In the genomic region with DNA sequence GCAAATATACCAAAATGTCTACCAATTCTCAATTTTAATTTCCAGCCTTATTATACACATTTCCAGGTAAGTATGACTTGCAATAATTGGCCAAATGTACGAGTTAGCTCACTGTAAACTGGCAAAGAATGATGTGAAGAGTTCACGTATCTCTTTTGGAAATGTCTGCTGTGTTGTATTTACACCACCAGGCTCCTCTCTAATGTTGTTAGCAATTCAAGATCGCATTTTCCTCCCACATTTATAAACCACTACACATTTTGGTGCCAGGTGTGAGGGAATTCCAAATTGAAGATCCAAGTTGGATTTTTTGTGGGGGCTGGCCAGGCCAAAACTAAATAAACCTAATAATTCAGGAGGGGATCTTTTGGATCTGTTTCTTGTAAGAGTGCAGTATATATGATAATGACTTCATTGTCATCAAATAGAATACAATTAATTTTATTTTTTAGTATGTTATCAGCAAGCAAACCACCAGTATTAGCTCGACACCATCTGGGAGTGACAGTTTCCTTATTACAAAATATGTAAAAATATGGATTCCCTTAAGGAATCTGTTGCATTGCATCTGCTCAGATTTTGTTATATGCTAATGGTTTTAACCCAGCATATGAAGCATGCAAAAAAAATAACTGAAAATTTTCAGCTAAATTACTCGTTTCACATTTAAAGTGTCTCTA, we compare ENCODE assay signal across 20 mouse cellular contexts.
A peak's percentile ranks its signal among the peaks of the same experiment; 100 is the strongest.
DNase-seq lines count a peak whose midpoint lies in the region; ATAC-seq and TF ChIP-seq lines count a peak whose summit lies in the region.
"Had no signal": no experiment of that assay in that cellular context is flagged by ENCODE, and none has a peak within 500 bp of the region (broad histone marks: within the 10 kb centered on the region; RNA-seq: fewer than 3 reads in every experiment).

No protein-coding gene starts in this region.

- H3K27ac ChIP-seq in forebrain, embryonic 13.5 days: no peak overlapping the region
- no peak overlapping the region for H3K27ac ChIP-seq in forebrain, embryonic 12.5 days
- H3K27ac ChIP-seq in layer of hippocampus, adult 2 months: no peak overlapping the region
- H3K27ac ChIP-seq in midbrain, embryonic 16.5 days (ENCODE audit: low read length): no peak overlapping the region
- no peak overlapping the region for H3K27ac ChIP-seq in midbrain, embryonic 15.5 days
- H3K27ac ChIP-seq in forebrain, postnatal 0 days (ENCODE audit: low read depth, low read length): no peak overlapping the region; the same call in 1 of the 2 replicates
- H3K27ac ChIP-seq: embryonic facial prominence, embryonic 10.5 days; gastrocnemius, adult 2 months; heart, embryonic 13.5 days; hindbrain, embryonic 12.5 days; hindbrain, postnatal 0 days had no signal

- no peak overlapping the region for H3K4me3 ChIP-seq in forebrain, embryonic 13.5 days
- no peak overlapping the region for H3K4me3 ChIP-seq in forebrain, embryonic 12.5 days (replicated peaks)
- no peak overlapping the region for H3K4me3 ChIP-seq in layer of hippocampus, adult 2 months
- H3K4me3 ChIP-seq in midbrain, embryonic 16.5 days (ENCODE audit: low read depth, low read length): no peak overlapping the region
- H3K4me3 ChIP-seq in midbrain, embryonic 15.5 days: no peak overlapping the region
- no peak overlapping the region for H3K4me3 ChIP-seq in forebrain, postnatal 0 days (ENCODE audit: low read depth, low read length)
- H3K4me3 ChIP-seq: embryonic facial prominence, embryonic 10.5 days; gastrocnemius, adult 2 months; heart, embryonic 13.5 days; hindbrain, embryonic 12.5 days had no signal

- no peak overlapping the region for H3K4me2 ChIP-seq in forebrain, embryonic 13.5 days
- H3K4me2 ChIP-seq in forebrain, embryonic 12.5 days: no peak overlapping the region
- H3K4me2 ChIP-seq in midbrain, embryonic 16.5 days (ENCODE audit: low read length): no peak overlapping the region
- no peak overlapping the region for H3K4me2 ChIP-seq in midbrain, embryonic 15.5 days
- no peak overlapping the region for H3K4me2 ChIP-seq in forebrain, postnatal 0 days (ENCODE audit: low read depth)
- H3K4me2 ChIP-seq: heart, embryonic 13.5 days; hindbrain, embryonic 12.5 days had no signal

- peak; percentile 22; the same call in 1 of the 2 replicates for TF ChIP-seq CTCF in layer of hippocampus, adult 2 months (conservative IDR thresholded peaks at IDR 0.05)
- peak; percentile 20; the same call in 1 of the 2 replicates for TF ChIP-seq CTCF in forebrain, postnatal 0 days (IDR thresholded peaks at IDR 0.05; ENCODE audit: low read depth)

- DNase-seq in layer of hippocampus, adult 2 months (ENCODE audit: low spot score in 2 of 2): peak; percentile 9 to 29
- DNase-seq in layer of hippocampus, postnatal 25 days (ENCODE audit: extremely low spot score in 1 of 2, low spot score in 1 of 2): no peak
- DNase-seq in forebrain, postnatal 0 days: peak; percentile 73
- DNase-seq in frontal cortex, postnatal 14 days (ENCODE audit: low spot score in 2 of 2): no peak
- DNase-seq: adrenal gland, postnatal 10 days; B cell, adult 2 months; cerebellum, adult 2 months; gastrocnemius, adult 2 months; gastrocnemius, postnatal 25 days; heart, postnatal 36 days had no signal

- ATAC-seq in forebrain, embryonic 13.5 days: peak; percentile 81
- no peak for ATAC-seq in forebrain, embryonic 12.5 days (ENCODE audit: low FRiP score)
- ATAC-seq in midbrain, embryonic 16.5 days: peak; percentile 21; the same call in 1 of the 2 replicates
- no peak for ATAC-seq in midbrain, embryonic 15.5 days (replicated peaks)
- ATAC-seq in forebrain, postnatal 0 days: peak; percentile 88
- ATAC-seq: CD4-positive, CD25-positive, alpha-beta regulatory T cell, adult 4 months; hindbrain, postnatal 0 days had no signal

- H3K9me3 ChIP-seq in forebrain, embryonic 13.5 days (replicated peaks): no peaks in the 10 kb centered on the region
- no peaks in the 10 kb centered on the region for H3K9me3 ChIP-seq in forebrain, embryonic 12.5 days
- no peaks in the 10 kb centered on the region for H3K9me3 ChIP-seq in midbrain, embryonic 16.5 days (replicated peaks; ENCODE audit: control insufficient read depth, low read length, poor library complexity, severe bottlenecking)
- H3K9me3 ChIP-seq in midbrain, embryonic 15.5 days: no peaks in the 10 kb centered on the region
- no peaks in the 10 kb centered on the region for H3K9me3 ChIP-seq in forebrain, postnatal 0 days (ENCODE audit: low read length)
- H3K9me3 ChIP-seq: embryonic facial prominence, embryonic 10.5 days; G1E; heart, embryonic 13.5 days; hindbrain, embryonic 12.5 days had no signal

- WGBS in forebrain, embryonic 13.5 days: 71% methylated on average over 5 of the region's 5 CpGs
- WGBS in forebrain, embryonic 12.5 days: 78% methylated on average over 5 of the region's 5 CpGs
- 66% methylated on average over 5 of the region's 5 CpGs for WGBS in midbrain, embryonic 16.5 days
- 63% methylated on average over 5 of the region's 5 CpGs for WGBS in midbrain, embryonic 15.5 days
- WGBS in forebrain, postnatal 0 days: 45% methylated on average over 5 of the region's 5 CpGs

- H3K27me3 ChIP-seq in forebrain, embryonic 13.5 days: no peaks in the 10 kb centered on the region
- no peaks in the 10 kb centered on the region for H3K27me3 ChIP-seq in forebrain, embryonic 12.5 days
- no peaks in the 10 kb centered on the region for H3K27me3 ChIP-seq in midbrain, embryonic 16.5 days (ENCODE audit: control insufficient read depth, insufficient read depth, low read depth, low read length)
- no peaks in the 10 kb centered on the region for H3K27me3 ChIP-seq in midbrain, embryonic 15.5 days (replicated peaks)
- H3K27me3 ChIP-seq in forebrain, postnatal 0 days (ENCODE audit: insufficient read depth, low read length): no peaks in the 10 kb centered on the region
- H3K27me3 ChIP-seq: heart, embryonic 13.5 days; hindbrain, embryonic 12.5 days had no signal

- no peaks in the 10 kb centered on the region for H3K36me3 ChIP-seq in forebrain, embryonic 13.5 days (ENCODE audit: poor library complexity, severe bottlenecking)
- no peaks in the 10 kb centered on the region for H3K36me3 ChIP-seq in forebrain, embryonic 12.5 days (replicated peaks)
- no peaks in the 10 kb centered on the region for H3K36me3 ChIP-seq in midbrain, embryonic 16.5 days (ENCODE audit: control insufficient read depth, insufficient read depth, low read length)
- no peaks in the 10 kb centered on the region for H3K36me3 ChIP-seq in midbrain, embryonic 15.5 days (replicated peaks)
- no peaks in the 10 kb centered on the region for H3K36me3 ChIP-seq in forebrain, postnatal 0 days (ENCODE audit: insufficient read depth)
- H3K36me3 ChIP-seq: embryonic facial prominence, embryonic 10.5 days; G1E; heart, embryonic 13.5 days; hindbrain, embryonic 12.5 days had no signal

- no peak overlapping the region for H3K9ac ChIP-seq in forebrain, embryonic 13.5 days
- no peak overlapping the region for H3K9ac ChIP-seq in forebrain, embryonic 12.5 days
- H3K9ac ChIP-seq in midbrain, embryonic 16.5 days (ENCODE audit: low read depth, low read length): no peak overlapping the region
- H3K9ac ChIP-seq in midbrain, embryonic 15.5 days: no peak overlapping the region
- H3K9ac ChIP-seq in forebrain, postnatal 0 days: no peak overlapping the region
- H3K9ac ChIP-seq: heart, embryonic 13.5 days; hindbrain, embryonic 12.5 days had no signal

- 0 out of 2 replicates have a peak, but pooled peaks cover 6% of the 10 kb centered on the region for H3K4me1 ChIP-seq in forebrain, embryonic 13.5 days
- H3K4me1 ChIP-seq in forebrain, embryonic 12.5 days: no peaks in the 10 kb centered on the region
- H3K4me1 ChIP-seq in midbrain, embryonic 16.5 days (ENCODE audit: control insufficient read depth, insufficient read depth, low read length): no peaks in the 10 kb centered on the region
- no peaks in the 10 kb centered on the region for H3K4me1 ChIP-seq in midbrain, embryonic 15.5 days
- no peaks in the 10 kb centered on the region; the same call in 1 of the 2 replicates for H3K4me1 ChIP-seq in forebrain, postnatal 0 days (ENCODE audit: insufficient read depth)
- H3K4me1 ChIP-seq: embryonic facial prominence, embryonic 10.5 days; heart, embryonic 13.5 days; hindbrain, embryonic 12.5 days had no signal

Comparison
In these comparisons a context has a peak if more than half of its experiments do, and no peak if none do; other contexts are left out.
1. ATAC-seq: peak in forebrain, embryonic 13.5 days (single experiment), midbrain, embryonic 16.5 days (single experiment) and forebrain, postnatal 0 days (single experiment); none in forebrain, embryonic 12.5 days (single experiment) and midbrain, embryonic 15.5 days (single experiment).
2. DNase-seq: peak in layer of hippocampus, adult 2 months (2 of 2) and forebrain, postnatal 0 days (single experiment); none in layer of hippocampus, postnatal 25 days (0 of 2) and frontal cortex, postnatal 14 days (0 of 2).